Mouse (Mus musculus): ENCODE measurements at regions not wholly inside any gene's neighbourhood (a gene's known extent, or its start where the extent isn't known, plus 50 kb on each side); places are given as distances from the start of the nearest gene placed in this dataset.

DNA sequence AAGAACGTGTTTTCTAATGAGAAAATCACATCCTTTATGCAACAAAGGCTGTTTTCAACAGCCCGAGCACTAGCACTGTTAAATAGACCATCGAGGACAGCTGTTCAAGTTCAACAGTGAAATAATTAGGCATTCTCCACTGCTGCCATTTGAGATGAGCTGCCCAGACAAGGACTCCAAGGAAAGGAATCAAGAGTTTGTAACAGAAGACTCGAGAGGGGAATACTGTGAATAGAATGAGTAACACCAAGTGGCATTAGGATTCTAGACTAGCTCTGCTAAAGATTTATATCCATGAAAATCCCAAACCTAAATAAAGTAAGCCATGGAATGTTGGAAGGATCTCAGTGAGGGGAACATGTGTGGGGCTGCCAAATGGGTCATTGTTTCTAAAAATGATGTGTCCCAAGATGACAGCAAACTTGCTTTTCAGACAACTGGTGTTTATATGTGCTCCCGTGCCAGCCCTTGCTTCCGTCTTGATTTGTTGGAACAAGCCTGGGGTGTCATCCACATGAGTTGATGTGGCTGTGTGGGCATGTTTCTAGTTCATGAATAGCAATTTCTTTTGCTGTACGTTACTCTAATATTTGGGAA is 72.1 kb upstream of the Itga4 start:
- TF ChIP-seq CTCF (IDR thresholded peaks at IDR 0.05; ENCODE audit: low read depth) (no peak), EP300 (IDR thresholded peaks at IDR 0.05; ENCODE audit: low read depth) (no peak)
